Mouse (Mus musculus) embryonic facial prominence, embryonic 13.5 days (tissue): ENCODE data around the gene Btg1. TPM values are rescaled to one million over a fixed set of nuclear protein-coding genes. Genes with fewer than 3 reads are reported as not detected.

Experiments used
- ATAC-seq: fragments of 200-750 bp; cut with Nextera tagmentation; 2 replicates; pipeline ENCODE4 v1.8.0; 2017; ENCODE audit warnings: low read depth; ENCODE audit not compliant: insufficient number of reproducible peaks, insufficient read depth, low FRiP score, low TSS enrichment
- H3K27ac ChIP-seq: fragments of 300-500 bp; sonication (generic); 2 replicates; pipeline ENCODE4 v1.5.1; 2015; ENCODE audit warnings: moderate library complexity, mild to moderate bottlenecking, inconsistent platforms
- H3K27me3 ChIP-seq: fragments of 300-500 bp; sonication (generic); 2 replicates; pipeline ENCODE4 v1.6.1; 2015; ENCODE audit warnings: mild to moderate bottlenecking, inconsistent platforms
- H3K36me3 ChIP-seq: fragments of 300-500 bp; sonication (generic); 2 replicates; pipeline ENCODE4 v1.6.1; 2015; ENCODE audit warnings: mild to moderate bottlenecking, inconsistent platforms
- H3K4me1 ChIP-seq: fragments of 300-500 bp; sonication (generic); 2 replicates; pipeline ENCODE4 v1.6.1; 2015; ENCODE audit warnings: inconsistent platforms
- H3K4me2 ChIP-seq: fragments of 300-500 bp; sonication (generic); 2 replicates; pipeline ENCODE4 v1.6.1; 2015; ENCODE audit warnings: moderate library complexity, mild to moderate bottlenecking, inconsistent platforms
- H3K4me3 ChIP-seq: fragments of 300-500 bp; sonication (generic); 2 replicates; pipeline ENCODE4 v1.5.1; 2015; ENCODE audit warnings: mild to moderate bottlenecking, inconsistent platforms
- H3K9ac ChIP-seq: fragments of 300-500 bp; sonication (generic); 2 replicates; pipeline ENCODE4 v1.6.1; 2015; ENCODE audit warnings: mild to moderate bottlenecking, inconsistent platforms
- H3K9me3 ChIP-seq: fragments of 300-500 bp; sonication (generic); 2 replicates; pipeline ENCODE4 v1.6.1; 2016; ENCODE audit warnings: inconsistent platforms
- WGBS: fragments of 180-500 bp; shearing (Covaris S2); methylation state at CpG from one replicate; pipeline ENCODE4 v1.1.7; 2015; ENCODE audit warnings: mixed read lengths; 5-methylcytosine and 5-hydroxymethylcytosine counted together
- polyA plus RNA-seq: library from polyadenylated mRNA; unstranded; fragments of >200 nt; fragmentation: Nextera tagmentation; extraction: Ambion mirVana; gene quantifications from 2 replicates; pipeline ENCODE4 v1.2.1, GENCODE M21; 2015

The Btg1 gene
- polyA plus RNA-seq, 1 experiment from 2014 or later: 83.5 TPM

GRCm38 (mm10) chr10:96616001-96616708, 651 bp upstream of the Btg1 start:
- Histone ChIP-seq H3K9ac (peak overlapping the region; percentile 77), H3K4me1 (peaks cover 6% of the 10 kb centered on the region; the same call in 1 of the 2 replicates), H3K9me3 (no peaks in the 10 kb centered on the region), H3K4me2 (peak overlapping the region; percentile 65), H3K4me3 (peak overlapping the region; percentile 98), H3K27ac (peak overlapping the region; percentile 97), H3K27me3 (no peaks in the 10 kb centered on the region), H3K36me3 (peaks cover 6% of the 10 kb centered on the region)
- ATAC-seq: no peak; the same call in 1 of the 2 replicates
- whole genome bisulfite sequencing: 2% methylated on average over 24 of the region's 24 CpGs

- Histone ChIP-seq H3K4me3 (peak overlapping the region; percentile 98), H3K9me3 (no peaks in the 10 kb centered on the region), H3K27me3 (no peaks in the 10 kb centered on the region), H3K9ac (peak overlapping the region; percentile 100), H3K27ac (peak overlapping the region; percentile 97), H3K36me3 (peaks cover 16% of the 10 kb centered on the region), H3K4me1 (peaks cover 16% of the 10 kb centered on the region), H3K4me2 (peak overlapping the region; percentile 59)
- under 1% methylated on average over 61 of the region's 78 CpGs for WGBS
- ATAC-seq: peak; percentile 12; the same call in 1 of the 2 replicates
These were observed 580 bp downstream of the Btg1 start for GRCm38 (mm10) chr10:96617221-96617950.

- peak overlapping the region; percentile 98 for H3K4me3 ChIP-seq
- WGBS: under 1% methylated on average over 29 of the region's 29 CpGs
- peaks cover 20% of the 10 kb centered on the region for H3K36me3 ChIP-seq
- no peaks in the 10 kb centered on the region for H3K27me3 ChIP-seq
- H3K4me1 ChIP-seq: peaks cover 19% of the 10 kb centered on the region
- peak overlapping the region; percentile 97 for H3K27ac ChIP-seq
- ATAC-seq: peak; percentile 21; the same call in 1 of the 2 replicates
- H3K9me3 ChIP-seq: no peaks in the 10 kb centered on the region
- H3K4me2 ChIP-seq: peak overlapping the region; percentile 59
- H3K9ac ChIP-seq: peak overlapping the region; percentile 100
These were observed 1.3 kb downstream of the Btg1 start for GRCm38 (mm10) chr10:96617951-96618575.

GRCm38 (mm10) chr10:96619951-96620889, 3.4 kb downstream of the Btg1 start:
- H3K36me3 ChIP-seq: peaks cover 37% of the 10 kb centered on the region
- H3K4me2 ChIP-seq: peak overlapping the region; percentile 82
- ATAC-seq: no peak
- peak overlapping the region; percentile 60 for H3K27ac ChIP-seq
- H3K4me1 ChIP-seq: peaks cover 30% of the 10 kb centered on the region
- H3K4me3 ChIP-seq: peak overlapping the region; percentile 58
- no peaks in the 10 kb centered on the region for H3K9me3 ChIP-seq
- WGBS: 31% methylated on average over 8 of the region's 8 CpGs
- H3K27me3 ChIP-seq: no peaks in the 10 kb centered on the region
- peak overlapping the region; percentile 78 for H3K9ac ChIP-seq

GRCm38 (mm10) chr10:96620890-96621271, 4.1 kb downstream of the Btg1 start:
- Histone ChIP-seq H3K36me3 (peaks cover 40% of the 10 kb centered on the region), H3K9me3 (no peaks in the 10 kb centered on the region), H3K4me2 (peak overlapping the region; percentile 82), H3K27me3 (no peaks in the 10 kb centered on the region), H3K4me1 (peaks cover 33% of the 10 kb centered on the region), H3K27ac (no peak overlapping the region), H3K9ac (peak overlapping the region; percentile 56), H3K4me3 (peak overlapping the region; percentile 58)
- WGBS: 40% methylated on average over 4 of the region's 4 CpGs
- no peak for ATAC-seq

- H3K4me2 ChIP-seq: peak overlapping the region; percentile 82
- peak overlapping the region; percentile 61 for H3K9ac ChIP-seq
- H3K9me3 ChIP-seq: no peaks in the 10 kb centered on the region
- peaks cover 32% of the 10 kb centered on the region for H3K4me1 ChIP-seq
- H3K27me3 ChIP-seq: no peaks in the 10 kb centered on the region
- WGBS: 72% methylated on average over 4 of the region's 4 CpGs
- peak overlapping the region; percentile 22; the same call in 1 of the 2 replicates for H3K27ac ChIP-seq
- no peak for ATAC-seq
- H3K4me3 ChIP-seq: peak overlapping the region; percentile 58
- peaks cover 41% of the 10 kb centered on the region for H3K36me3 ChIP-seq
These were observed 4.6 kb downstream of the Btg1 start for GRCm38 (mm10) chr10:96621361-96621945.

- Histone ChIP-seq H3K4me3 (peak overlapping the region; percentile 58), H3K4me2 (peak overlapping the region; percentile 82), H3K27me3 (no peaks in the 10 kb centered on the region), H3K4me1 (peaks cover 34% of the 10 kb centered on the region), H3K9me3 (no peaks in the 10 kb centered on the region), H3K27ac (peak overlapping the region; percentile 22; the same call in 1 of the 2 replicates), H3K36me3 (peaks cover 46% of the 10 kb centered on the region), H3K9ac (peak overlapping the region; percentile 61)
- WGBS: 75% methylated on average over 13 of the region's 13 CpGs
- ATAC-seq: no peak
These were observed 5.3 kb downstream of the Btg1 start for GRCm38 (mm10) chr10:96621980-96622645.

- H3K4me2 ChIP-seq: peak overlapping the region; percentile 82
- H3K4me3 ChIP-seq: peak overlapping the region; percentile 58
- ATAC-seq: no peak
- H3K9ac ChIP-seq: no peak overlapping the region
- H3K27me3 ChIP-seq: no peaks in the 10 kb centered on the region
- no peak overlapping the region for H3K27ac ChIP-seq
- H3K9me3 ChIP-seq: no peaks in the 10 kb centered on the region
- 65% methylated on average over 6 of the region's 6 CpGs for WGBS
- peaks cover 34% of the 10 kb centered on the region for H3K4me1 ChIP-seq
- peaks cover 51% of the 10 kb centered on the region for H3K36me3 ChIP-seq
These were observed 6.2 kb downstream of the Btg1 start for GRCm38 (mm10) chr10:96622761-96623632.

GRCm38 (mm10) chr10:96623633-96624195, 6.9 kb downstream of the Btg1 start:
- Histone ChIP-seq H3K27ac (no peak overlapping the region), H3K4me2 (peak overlapping the region; percentile 82), H3K4me1 (peaks cover 34% of the 10 kb centered on the region), H3K4me3 (0 out of 2 replicates have a peak overlapping the region, but pooled peaks have one; percentile 58), H3K36me3 (peaks cover 57% of the 10 kb centered on the region), H3K27me3 (no peaks in the 10 kb centered on the region), H3K9me3 (no peaks in the 10 kb centered on the region), H3K9ac (no peak overlapping the region)
- WGBS: 93% methylated on average over 4 of the region's 4 CpGs
- no peak for ATAC-seq
